Mouse (Mus musculus) hindbrain, embryonic 14.5 days (tissue): ENCODE measurements around the gene Otogl. TPM values are rescaled to one million over a fixed set of nuclear protein-coding genes. Genes with fewer than 3 reads are reported as not detected.

ENCODE experiments used
- ATAC-seq: fragments of 200-750 bp; cut with Nextera tagmentation; 2 replicates; pipeline ENCODE4 v1.8.0; 2017; ENCODE audit warnings: moderate number of reproducible peaks, mild to moderate bottlenecking, moderate TSS enrichment, moderate library complexity; ENCODE audit not compliant: low FRiP score
- DNase-seq: peaks from one replicate; pipeline ENCODE4 v3.0.0-alpha.2; 2015; ENCODE audit warnings: low spot score
- H3K27ac ChIP-seq: fragments of 300-500 bp; sonication (generic); 2 replicates; pipeline ENCODE4 v1.5.1; 2014; ENCODE audit warnings: mild to moderate bottlenecking, moderate library complexity
- H3K27me3 ChIP-seq: fragments of 300-500 bp; sonication (generic); 2 replicates; pipeline ENCODE4 v1.6.1; 2014; ENCODE audit warnings: mild to moderate bottlenecking, low read length, mixed read lengths; ENCODE audit not compliant: control insufficient read depth, insufficient read depth
- H3K36me3 ChIP-seq: fragments of 300-500 bp; sonication (generic); replicated peaks from 2 replicates; pipeline ENCODE4 v1.6.1; 2014; ENCODE audit not compliant: control insufficient read depth, insufficient read depth
- H3K4me1 ChIP-seq: fragments of 300-500 bp; sonication (generic); replicated peaks from 2 replicates; pipeline ENCODE4 v1.6.1; 2014; ENCODE audit warnings: antibody characterized with exemption, low read length, mixed read lengths; ENCODE audit not compliant: control insufficient read depth, insufficient read depth
- H3K4me2 ChIP-seq: fragments of 300-500 bp; sonication (generic); replicated peaks from 2 replicates; pipeline ENCODE4 v1.6.1; 2014; ENCODE audit warnings: mild to moderate bottlenecking, moderate library complexity
- H3K4me3 ChIP-seq: fragments of 300-500 bp; sonication (generic); replicated peaks from 2 replicates; pipeline ENCODE4 v1.5.1; 2014; ENCODE audit warnings: mild to moderate bottlenecking, low read length
- H3K9ac ChIP-seq: fragments of 300-500 bp; sonication (generic); 2 replicates; pipeline ENCODE4 v1.6.1; 2014
- H3K9me3 ChIP-seq: fragments of 300-500 bp; sonication (generic); 2 replicates; pipeline ENCODE4 v1.6.1; 2016; ENCODE audit warnings: low read length; ENCODE audit not compliant: control insufficient read depth
- WGBS: fragments of 180-500 bp; shearing (Covaris S2); extraction: QIAGEN DNeasy Blood & Tissue Kit; methylation state at CpG from one replicate; pipeline ENCODE4 v1.1.7; 2014; 5-methylcytosine and 5-hydroxymethylcytosine counted together
- polyA plus RNA-seq: library from polyadenylated mRNA; unstranded; fragments of >200 nt; fragmentation: Nextera tagmentation; extraction: Ambion mirVana; gene quantifications from 2 replicates; pipeline ENCODE4 v1.2.1, GENCODE M21; 2014

The Otogl gene
- polyA plus RNA-seq, 1 experiment from 2014 or later, result 0.05 TPM

DNA sequence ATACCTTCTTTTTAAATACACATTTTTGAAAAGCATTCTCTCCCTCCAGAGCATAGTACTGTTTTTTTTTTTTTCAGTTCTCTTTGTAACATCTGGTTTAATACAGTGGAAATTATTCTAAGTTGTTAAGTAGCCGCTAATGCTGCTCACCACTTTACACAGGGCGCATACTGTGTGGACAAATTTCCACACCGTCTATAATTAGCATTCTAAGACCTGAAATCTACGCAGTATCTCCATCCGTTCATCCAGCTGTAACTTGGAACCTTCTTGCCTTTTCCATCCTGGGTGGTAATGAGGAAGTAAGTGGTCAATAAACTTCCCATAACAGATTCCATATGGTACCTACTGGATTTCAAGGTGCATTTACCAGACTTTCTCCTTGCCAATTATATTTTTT is 172.1 kb downstream of the Otogl start:
- no peak overlapping the region for H3K9ac ChIP-seq
- 88% methylated on average over 5 of the region's 5 CpGs for WGBS
- ATAC-seq, result no peak
- no peaks in the 10 kb centered on the region for H3K4me1 ChIP-seq
- H3K27me3 ChIP-seq, result no peaks in the 10 kb centered on the region
- no peak overlapping the region for H3K27ac ChIP-seq
- no peak for DNase-seq
- no peak overlapping the region for H3K4me3 ChIP-seq
- H3K4me2 ChIP-seq, result no peak overlapping the region
- no peaks in the 10 kb centered on the region for H3K36me3 ChIP-seq
- no peaks in the 10 kb centered on the region for H3K9me3 ChIP-seq

DNA sequence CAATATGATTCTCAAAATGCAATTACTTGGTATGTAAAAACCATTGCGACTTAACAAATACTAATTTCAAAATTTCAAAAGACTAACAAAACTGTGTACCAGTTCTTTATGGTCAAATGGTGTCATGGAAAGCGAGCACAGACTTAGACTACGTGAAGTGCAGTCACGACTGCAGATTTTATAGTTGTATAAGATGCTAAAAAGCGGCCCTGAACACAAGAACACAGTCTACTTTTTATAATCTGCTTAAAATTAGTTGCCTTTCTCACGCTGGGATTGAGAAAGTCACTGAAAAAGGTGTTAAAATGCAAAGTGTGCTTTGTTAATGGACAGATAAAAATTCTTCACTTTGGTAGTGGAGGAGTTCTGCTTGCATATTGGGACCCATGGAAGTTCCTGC is 174.2 kb downstream of the Otogl start:
- DNase-seq (no peak), ATAC-seq (no peak)
- Histone ChIP-seq H3K4me1 (no peaks in the 10 kb centered on the region), H3K9ac (no peak overlapping the region), H3K27ac (no peak overlapping the region), H3K9me3 (no peaks in the 10 kb centered on the region), H3K4me3 (no peak overlapping the region), H3K27me3 (no peaks in the 10 kb centered on the region), H3K36me3 (no peaks in the 10 kb centered on the region), H3K4me2 (no peak overlapping the region)
- 89% methylated on average over 6 of the region's 6 CpGs for WGBS

DNA sequence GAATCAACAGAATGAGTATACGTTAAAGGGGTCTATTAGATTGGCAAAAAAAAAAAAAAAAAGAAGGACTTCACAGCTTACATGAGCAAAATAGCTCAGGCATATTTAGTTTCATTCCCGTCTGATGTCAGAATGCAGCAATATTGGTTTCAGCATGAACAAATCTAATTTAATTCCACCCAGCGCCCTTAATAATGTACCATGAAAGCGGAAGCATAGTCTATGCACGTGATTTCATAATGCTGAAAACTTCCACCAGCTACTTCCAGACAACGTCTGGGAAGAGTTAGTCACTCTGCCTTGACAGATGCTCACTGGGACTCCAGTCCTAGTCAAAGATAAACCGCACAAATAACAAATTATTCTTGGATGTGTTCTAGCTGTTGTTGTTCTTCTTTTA is 176.5 kb downstream of the Otogl start:
- no peaks in the 10 kb centered on the region for H3K36me3 ChIP-seq
- H3K27me3 ChIP-seq, result no peaks in the 10 kb centered on the region
- no peak overlapping the region for H3K27ac ChIP-seq
- H3K4me2 ChIP-seq, result no peak overlapping the region
- no peaks in the 10 kb centered on the region for H3K9me3 ChIP-seq
- ATAC-seq (no peak), DNase-seq (no peak)
- H3K9ac ChIP-seq, result no peak overlapping the region
- WGBS, result 69% methylated on average over 7 of the region's 7 CpGs
- no peak overlapping the region for H3K4me3 ChIP-seq
- H3K4me1 ChIP-seq, result no peaks in the 10 kb centered on the region

DNA sequence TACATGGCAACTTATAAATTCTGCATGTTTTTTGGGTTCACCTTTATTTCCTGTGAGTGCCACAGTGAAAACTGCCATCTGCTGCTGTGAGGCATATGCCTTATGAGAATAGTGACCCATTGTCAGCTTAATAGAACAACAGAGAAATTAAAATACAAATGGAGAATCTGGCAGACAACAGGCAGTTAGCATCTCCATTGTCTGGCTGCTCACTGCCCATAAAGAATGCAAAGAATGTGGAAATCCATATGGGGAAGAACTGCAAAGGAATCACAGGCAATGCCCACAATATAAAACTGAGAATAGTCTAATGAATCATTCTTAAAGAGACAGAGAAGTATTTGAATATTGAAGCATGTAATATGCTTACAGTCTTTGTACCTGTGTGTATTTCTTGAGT is 177.6 kb downstream of the Otogl start:
- no peak overlapping the region for H3K4me3 ChIP-seq
- ATAC-seq (no peak), DNase-seq (no peak)
- H3K9me3 ChIP-seq, result no peaks in the 10 kb centered on the region
- H3K27ac ChIP-seq, result no peak overlapping the region
- no peak overlapping the region for H3K9ac ChIP-seq
- no peaks in the 10 kb centered on the region for H3K4me1 ChIP-seq
- no peaks in the 10 kb centered on the region for H3K27me3 ChIP-seq
- H3K4me2 ChIP-seq, result no peak overlapping the region
- no peaks in the 10 kb centered on the region for H3K36me3 ChIP-seq

DNA sequence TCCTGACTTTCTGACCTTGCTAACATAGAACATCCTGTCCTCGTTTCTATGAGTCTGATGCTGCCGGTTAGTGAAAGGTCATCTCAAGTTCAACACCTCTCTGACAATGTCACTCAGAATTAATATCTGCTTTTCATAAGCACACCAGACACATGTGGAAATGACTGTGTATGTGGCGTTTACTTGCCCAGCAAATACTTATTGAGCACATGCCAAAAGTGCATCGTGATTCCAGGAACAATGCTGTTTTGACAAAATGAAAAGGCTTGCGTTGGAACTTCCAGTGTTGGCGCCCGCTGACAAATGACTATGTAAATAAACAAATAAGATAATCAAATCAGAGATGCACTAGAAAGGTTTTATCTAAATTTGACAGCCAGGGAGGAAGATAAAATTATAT is 186.3 kb downstream of the Otogl start:
- 60% methylated on average over 7 of the region's 7 CpGs for WGBS
- ATAC-seq (no peak), DNase-seq (no peak)

GRCm38 (mm10) chr10:107719806-107720205 is 192.1 kb downstream of the Otogl start, which contains the start of gene Ptprq:
Gene Ptprq (minus strand): TSS chr10:107720051.
- H3K36me3 ChIP-seq, result no peaks in the 10 kb centered on the region
- no peaks in the 10 kb centered on the region for H3K9me3 ChIP-seq
- H3K27me3 ChIP-seq, result no peaks in the 10 kb centered on the region
- H3K4me3 ChIP-seq, result no peak within 1 kb of the TSS
- H3K9ac ChIP-seq, result no peak within 1 kb of the TSS
- 52% methylated on average over 1 of the region's 1 CpGs for WGBS
- H3K27ac ChIP-seq, result no peak within 1 kb of the TSS
- no peaks in the 10 kb centered on the region for H3K4me1 ChIP-seq
- no peak for ATAC-seq
- no peak within 1 kb of the TSS for H3K4me2 ChIP-seq
- no peak for DNase-seq

More for the DNA sequence above, 186.3 kb downstream of the Otogl start:
- no peak overlapping the region for H3K27ac ChIP-seq
- no peaks in the 10 kb centered on the region for H3K36me3 ChIP-seq
- no peaks in the 10 kb centered on the region for H3K27me3 ChIP-seq
- H3K4me2 ChIP-seq, result no peak overlapping the region
- no peaks in the 10 kb centered on the region for H3K4me1 ChIP-seq
- no peaks in the 10 kb centered on the region for H3K9me3 ChIP-seq
- H3K9ac ChIP-seq, result no peak overlapping the region
- H3K4me3 ChIP-seq, result no peak overlapping the region

Other genes with a start within 250 kb of the Otogl start
- 0.14 and 0.24 TPM in 2 replicates for gene Ptprq, start 192.1 kb downstream of the Otogl start, polyA plus RNA-seq